17 mouse cellular contexts compared by ENCODE assay signal in genomic region chr2:62346771-62347170, GRCm38 (mm10).
DNase-seq lines count a peak whose midpoint lies in the region; ATAC-seq and TF ChIP-seq lines count a peak whose summit lies in the region.
"Had no signal": no experiment of that assay in that cellular context is flagged by ENCODE, and none has a peak within 500 bp of the region (broad histone marks: within the 10 kb centered on the region; RNA-seq: fewer than 3 reads in every experiment).

No protein-coding gene starts in this region.

- no peak overlapping the region for H3K4me3 ChIP-seq in gastrocnemius, adult 2 months
- H3K4me3 ChIP-seq in limb, embryonic 14.5 days (replicated peaks; ENCODE audit: low read length) = no peak overlapping the region
- no peak overlapping the region for H3K4me3 ChIP-seq in limb, embryonic 10.5 days
- H3K4me3 ChIP-seq in thymus, adult 2 months (ENCODE audit: control insufficient read depth, insufficient read depth, low read length) = no peak overlapping the region
- no peak overlapping the region for H3K4me3 ChIP-seq in forebrain, embryonic 16.5 days (replicated peaks; ENCODE audit: low read length)
- H3K4me3 ChIP-seq: heart, embryonic 13.5 days; hindbrain, embryonic 15.5 days; myocyte had no signal

- no peak overlapping the region for H3K9ac ChIP-seq in limb, embryonic 14.5 days (ENCODE audit: low read depth, low read length, severe bottlenecking)
- H3K9ac ChIP-seq in forebrain, embryonic 16.5 days (replicated peaks; ENCODE audit: low read depth, low read length) = no peak overlapping the region
- H3K9ac ChIP-seq: heart, embryonic 13.5 days; hindbrain, embryonic 15.5 days had no signal

- no peak overlapping the region for H3K27ac ChIP-seq in gastrocnemius, adult 2 months
- no peak overlapping the region for H3K27ac ChIP-seq in limb, embryonic 14.5 days (replicated peaks; ENCODE audit: low read depth, low read length)
- no peak overlapping the region for H3K27ac ChIP-seq in limb, embryonic 10.5 days
- H3K27ac ChIP-seq in thymus, adult 2 months (ENCODE audit: control insufficient read depth, insufficient read depth, low read length) = no peak overlapping the region
- H3K27ac ChIP-seq in forebrain, embryonic 16.5 days (ENCODE audit: low read length) = no peak overlapping the region
- H3K27ac ChIP-seq: heart, embryonic 13.5 days; hindbrain, embryonic 15.5 days had no signal

- H3K27me3 ChIP-seq in limb, embryonic 14.5 days (ENCODE audit: control insufficient read depth, insufficient read depth, low read length) = no peaks in the 10 kb centered on the region
- 0 out of 2 replicates have a peak, but pooled peaks cover 3% of the 10 kb centered on the region for H3K27me3 ChIP-seq in limb, embryonic 10.5 days (ENCODE audit: low read depth, poor library complexity, severe bottlenecking)
- no peaks in the 10 kb centered on the region for H3K27me3 ChIP-seq in thymus, adult 2 months (ENCODE audit: control insufficient read depth, insufficient read depth, low read length)
- H3K27me3 ChIP-seq in forebrain, embryonic 16.5 days (replicated peaks; ENCODE audit: control insufficient read depth, insufficient read depth, low read length) = no peaks in the 10 kb centered on the region
- H3K27me3 ChIP-seq: heart, embryonic 13.5 days; hindbrain, embryonic 15.5 days had no signal

- no peak for DNase-seq in gastrocnemius, adult 2 months
- DNase-seq in gastrocnemius, postnatal 4 days (ENCODE audit: low spot score in 2 of 2) = no peak
- DNase-seq in limb, embryonic 14.5 days (ENCODE audit: low spot score) = peak; percentile 19
- no peak for DNase-seq in limb, embryonic 10.5 days (ENCODE audit: low spot score)
- DNase-seq in CD4-positive helper T cell, adult 2 months (ENCODE audit: low read depth, low spot score) = peak; percentile 16
- DNase-seq in naive thymus-derived CD4-positive, alpha-beta T cell, adult 2 months (ENCODE audit: low read depth) = peak; percentile 23
- DNase-seq in thymus, adult 2 months = no peak
- DNase-seq: adrenal gland, postnatal 10 days; cerebellum, postnatal 25 days; gastrocnemius, postnatal 10 days; kidney, postnatal 25 days had no signal

- intact Hi-C loops in gastrocnemius, adult 2 months (cut with DNase I) = loop anchor here (5.0 kb wide), 1 partner anchor 111 kb away; no protein-coding TSS in a partner anchor

- H3K36me3 ChIP-seq in limb, embryonic 14.5 days (ENCODE audit: control insufficient read depth, insufficient read depth, low read length) = no peaks in the 10 kb centered on the region
- no peaks in the 10 kb centered on the region for H3K36me3 ChIP-seq in limb, embryonic 10.5 days
- H3K36me3 ChIP-seq in thymus, adult 2 months (ENCODE audit: control insufficient read depth, insufficient read depth, low read length) = peaks cover 13% of the 10 kb centered on the region
- no peaks in the 10 kb centered on the region for H3K36me3 ChIP-seq in forebrain, embryonic 16.5 days (ENCODE audit: control insufficient read depth, insufficient read depth)
- H3K36me3 ChIP-seq: heart, embryonic 13.5 days; hindbrain, embryonic 15.5 days had no signal

- no peaks in the 10 kb centered on the region for H3K9me3 ChIP-seq in limb, embryonic 14.5 days (ENCODE audit: control insufficient read depth, low read length)
- no peaks in the 10 kb centered on the region for H3K9me3 ChIP-seq in limb, embryonic 10.5 days (replicated peaks)
- no peaks in the 10 kb centered on the region for H3K9me3 ChIP-seq in forebrain, embryonic 16.5 days (ENCODE audit: control insufficient read depth, low read length)
- H3K9me3 ChIP-seq: heart, embryonic 13.5 days; hindbrain, embryonic 15.5 days had no signal

- peak; percentile 46 for TF ChIP-seq CTCF in gastrocnemius, adult 2 months (IDR thresholded peaks at IDR 0.05)
- TF ChIP-seq CTCF in thymus, adult 2 months (IDR thresholded peaks at IDR 0.05; ENCODE audit: borderline replicate concordance, control insufficient read depth, extremely low read depth, insufficient read depth, low read length, poor library complexity) = no peak

- no peak for ATAC-seq in limb, embryonic 14.5 days (ENCODE audit: low FRiP score, low read depth)
- no peak for ATAC-seq in forebrain, embryonic 16.5 days
- ATAC-seq: forebrain, embryonic 14.5 days had no signal

- WGBS in limb, embryonic 14.5 days = 24% methylated on average over 1 of the region's 1 CpGs
- 35% methylated on average over 1 of the region's 1 CpGs for WGBS in limb, embryonic 10.5 days
- WGBS in thymus, adult 2 months = 56% methylated on average over 1 of the region's 1 CpGs
- WGBS in forebrain, embryonic 16.5 days = 13% methylated on average over 1 of the region's 1 CpGs

- H3K4me2 ChIP-seq in limb, embryonic 14.5 days (replicated peaks; ENCODE audit: low read depth, low read length, severe bottlenecking) = no peak overlapping the region
- H3K4me2 ChIP-seq in forebrain, embryonic 16.5 days (ENCODE audit: low read length) = no peak overlapping the region
- H3K4me2 ChIP-seq: heart, embryonic 13.5 days; hindbrain, embryonic 15.5 days; liver, embryonic 11.5 days had no signal

- no peaks in the 10 kb centered on the region for H3K4me1 ChIP-seq in limb, embryonic 14.5 days (ENCODE audit: control insufficient read depth, insufficient read depth, low read length)
- H3K4me1 ChIP-seq in limb, embryonic 10.5 days = no peaks in the 10 kb centered on the region
- peaks cover 2% of the 10 kb centered on the region for H3K4me1 ChIP-seq in thymus, adult 2 months (replicated peaks; ENCODE audit: control insufficient read depth, insufficient read depth, low read length)
- peaks cover 2% of the 10 kb centered on the region for H3K4me1 ChIP-seq in forebrain, embryonic 16.5 days (replicated peaks; ENCODE audit: control insufficient read depth, insufficient read depth, low read length)
- H3K4me1 ChIP-seq: hindbrain, embryonic 15.5 days had no signal

- no peak for TF ChIP-seq POLR2A in limb, embryonic 14.5 days (IDR thresholded peaks at IDR 0.05; ENCODE audit: borderline replicate concordance, extremely low read depth, insufficient read depth, insufficient read length)
- TF ChIP-seq POLR2A in thymus, adult 2 months (IDR thresholded peaks at IDR 0.05; ENCODE audit: control insufficient read depth, extremely low read depth, insufficient read depth, low read length, poor library complexity) = no peak

Comparison
In these comparisons a context has a peak if more than half of its experiments do, and no peak if none do; other contexts are left out.
1. DNase-seq: peak in limb, embryonic 14.5 days (single experiment), CD4-positive helper T cell, adult 2 months (single experiment) and naive thymus-derived CD4-positive, alpha-beta T cell, adult 2 months (single experiment); none in gastrocnemius, adult 2 months (single experiment), gastrocnemius, postnatal 4 days (0 of 2), limb, embryonic 10.5 days (single experiment) and thymus, adult 2 months (single experiment).